Mouse (Mus musculus) midbrain, embryonic 13.5 days (tissue): ENCODE results near the gene Zfp69. TPM values are rescaled to one million over a fixed set of nuclear protein-coding genes. Genes with fewer than 3 reads are reported as not detected.

ENCODE experiments used
- ATAC-seq: fragments of 200-750 bp; cut with Nextera tagmentation; 2 replicates; pipeline ENCODE4 v1.8.0; 2017; ENCODE audit warnings: mild to moderate bottlenecking, moderate TSS enrichment, moderate library complexity
- H3K27ac ChIP-seq: fragments of 300-500 bp; sonication (generic); 2 replicates; pipeline ENCODE4 v1.5.1; 2015; ENCODE audit warnings: inconsistent platforms, mild to moderate bottlenecking, moderate library complexity
- H3K27me3 ChIP-seq: fragments of 300-500 bp; sonication (generic); 2 replicates; pipeline ENCODE4 v1.6.1; 2015; ENCODE audit warnings: mild to moderate bottlenecking, inconsistent platforms
- H3K36me3 ChIP-seq: fragments of 300-500 bp; sonication (generic); 2 replicates; pipeline ENCODE4 v1.6.1; 2015; ENCODE audit warnings: mild to moderate bottlenecking, inconsistent platforms
- H3K4me1 ChIP-seq: fragments of 300-500 bp; sonication (generic); replicated peaks from 2 replicates; pipeline ENCODE4 v1.6.1; 2015; ENCODE audit warnings: inconsistent platforms
- H3K4me2 ChIP-seq: fragments of 300-500 bp; sonication (generic); replicated peaks from 2 replicates; pipeline ENCODE4 v1.6.1; 2015; ENCODE audit warnings: moderate library complexity, mild to moderate bottlenecking, inconsistent platforms
- H3K4me3 ChIP-seq: fragments of 300-500 bp; sonication (generic); replicated peaks from 2 replicates; pipeline ENCODE4 v1.5.1; 2015; ENCODE audit warnings: mild to moderate bottlenecking, inconsistent platforms
- H3K9ac ChIP-seq: fragments of 300-500 bp; sonication (generic); replicated peaks from 2 replicates; pipeline ENCODE4 v1.6.1; 2015; ENCODE audit warnings: mild to moderate bottlenecking, inconsistent platforms
- H3K9me3 ChIP-seq: fragments of 300-500 bp; sonication (generic); 2 replicates; pipeline ENCODE4 v1.6.1; 2016; ENCODE audit warnings: mild to moderate bottlenecking, inconsistent platforms
- WGBS: fragments of 180-500 bp; shearing (Covaris S2); methylation state at CpG from one replicate; pipeline ENCODE4 v1.1.7; 2015; 5-methylcytosine and 5-hydroxymethylcytosine counted together
- polyA plus RNA-seq: library from polyadenylated mRNA; unstranded; fragments of >200 nt; fragmentation: Nextera tagmentation; extraction: Ambion mirVana; gene quantifications from 2 replicates; pipeline ENCODE4 v1.2.1, GENCODE M21; 2015

Gene Zfp69
- polyA plus RNA-seq, 1 experiment from 2014 or later: 9.4 TPM

DNA sequence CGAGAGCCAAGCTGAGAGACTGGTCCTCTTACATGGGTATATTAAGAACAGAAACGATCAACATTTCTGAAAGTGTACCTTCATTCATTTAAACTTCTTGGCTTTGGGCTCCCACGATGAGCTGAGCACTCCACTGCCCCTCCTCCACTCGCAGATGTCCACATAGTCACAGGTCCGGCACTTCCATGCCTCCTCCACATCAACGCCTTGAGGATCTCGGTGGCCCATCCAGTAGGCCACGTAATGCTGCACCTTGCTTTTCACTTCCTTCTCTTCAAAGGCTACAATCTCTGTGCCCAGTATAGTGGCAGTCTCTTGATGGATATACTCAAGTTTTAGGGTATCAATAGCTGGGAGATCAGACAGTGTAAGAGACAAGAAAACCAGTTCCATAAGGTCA is 30.0 kb downstream of the Zfp69 start:
- no peak overlapping the region for H3K4me3 ChIP-seq
- ATAC-seq: no peak
- peaks cover 36% of the 10 kb centered on the region for H3K36me3 ChIP-seq
- 98% methylated on average over 8 of the region's 8 CpGs for WGBS
- H3K27me3 ChIP-seq: no peaks in the 10 kb centered on the region
- H3K9me3 ChIP-seq: peaks cover 13% of the 10 kb centered on the region
- no peak overlapping the region for H3K27ac ChIP-seq
- no peak overlapping the region for H3K9ac ChIP-seq
- no peak overlapping the region for H3K4me2 ChIP-seq
- H3K4me1 ChIP-seq: peaks cover 25% of the 10 kb centered on the region

DNA sequence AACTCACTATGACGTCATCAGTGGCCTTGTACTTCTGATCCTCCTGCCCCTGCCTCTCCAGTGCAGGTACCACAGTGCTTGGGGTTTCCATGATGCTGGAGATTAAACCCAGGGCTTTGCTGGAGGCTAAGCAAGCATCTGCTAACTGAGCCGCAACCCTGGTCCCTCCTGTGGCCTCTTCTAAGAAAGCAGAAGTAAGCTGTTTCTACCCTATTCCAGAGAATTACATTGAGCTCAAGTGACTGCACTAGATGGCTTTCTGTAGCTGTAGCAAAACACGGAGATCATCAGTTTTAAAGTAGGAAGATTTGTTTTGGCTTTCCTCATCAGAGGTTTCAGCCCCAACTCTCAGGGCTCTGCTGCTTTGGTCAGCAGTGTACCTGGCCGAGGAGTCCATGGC is 37.0 kb downstream of the Zfp69 start:
- ATAC-seq: no peak
- WGBS: 66% methylated on average over 4 of the region's 4 CpGs
- peaks cover 3% of the 10 kb centered on the region for H3K36me3 ChIP-seq

DNA sequence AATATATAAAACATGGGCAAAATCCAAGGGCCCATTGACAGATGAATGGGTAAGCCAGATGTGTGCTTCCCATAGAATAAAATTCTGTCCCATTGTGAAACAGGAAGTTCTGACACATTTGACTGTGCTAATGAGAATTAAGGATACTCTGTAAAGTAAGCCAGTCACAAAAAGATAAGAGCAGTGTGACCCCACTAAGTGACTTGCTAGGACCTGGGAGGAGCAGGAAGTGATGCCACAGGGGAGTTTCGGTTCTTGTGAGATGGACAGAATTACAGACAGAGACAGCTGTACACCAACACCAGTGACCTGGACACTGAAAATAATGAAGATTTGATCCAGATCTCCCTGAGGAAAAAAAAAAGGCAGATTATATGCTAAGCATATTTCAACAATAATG is 37.6 kb downstream of the Zfp69 start:
- peaks cover 2% of the 10 kb centered on the region; the same call in 1 of the 2 replicates for H3K27me3 ChIP-seq
- H3K9me3 ChIP-seq: no peaks in the 10 kb centered on the region
- no peak for ATAC-seq
- H3K9ac ChIP-seq: no peak overlapping the region
- no peak overlapping the region for H3K4me3 ChIP-seq
- no peaks in the 10 kb centered on the region for H3K4me1 ChIP-seq
- no peaks in the 10 kb centered on the region for H3K36me3 ChIP-seq
- 80% methylated on average over 1 of the region's 1 CpGs for WGBS
- no peak overlapping the region for H3K4me2 ChIP-seq
- no peak overlapping the region for H3K27ac ChIP-seq

More for the DNA sequence above, 37.0 kb downstream of the Zfp69 start:
- H3K4me2 ChIP-seq: no peak overlapping the region
- H3K4me3 ChIP-seq: no peak overlapping the region
- H3K27ac ChIP-seq: no peak overlapping the region
- peaks cover 2% of the 10 kb centered on the region; the same call in 1 of the 2 replicates for H3K27me3 ChIP-seq
- no peaks in the 10 kb centered on the region for H3K4me1 ChIP-seq
- no peaks in the 10 kb centered on the region for H3K9me3 ChIP-seq
- H3K9ac ChIP-seq: no peak overlapping the region

DNA sequence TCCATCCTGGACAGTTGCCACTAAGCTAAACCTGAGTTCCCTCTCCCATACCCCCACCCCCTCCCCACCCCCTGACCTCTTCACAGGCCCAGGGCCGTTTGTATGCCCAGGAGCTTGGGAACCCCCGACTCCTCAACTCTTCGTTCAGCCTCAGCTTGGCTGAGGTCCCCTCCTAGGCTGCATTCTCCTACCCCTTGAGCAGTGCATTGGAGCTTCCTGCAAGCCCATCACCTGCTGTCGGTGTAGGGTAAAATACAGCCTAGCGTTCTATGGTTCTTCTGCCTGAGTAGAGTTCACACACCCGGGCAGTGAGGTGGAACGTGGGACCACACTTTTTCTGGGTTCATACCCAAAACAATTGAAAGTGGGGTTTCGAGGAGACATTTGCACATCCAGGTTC is 38.1 kb downstream of the Zfp69 start:
- H3K27me3 ChIP-seq: peaks cover 2% of the 10 kb centered on the region; the same call in 1 of the 2 replicates
- H3K4me2 ChIP-seq: no peak overlapping the region
- H3K36me3 ChIP-seq: no peaks in the 10 kb centered on the region
- H3K9ac ChIP-seq: no peak overlapping the region
- no peak overlapping the region for H3K4me3 ChIP-seq
- no peak for ATAC-seq
- 67% methylated on average over 8 of the region's 8 CpGs for WGBS
- no peak overlapping the region for H3K27ac ChIP-seq
- H3K9me3 ChIP-seq: no peaks in the 10 kb centered on the region
- H3K4me1 ChIP-seq: no peaks in the 10 kb centered on the region

DNA sequence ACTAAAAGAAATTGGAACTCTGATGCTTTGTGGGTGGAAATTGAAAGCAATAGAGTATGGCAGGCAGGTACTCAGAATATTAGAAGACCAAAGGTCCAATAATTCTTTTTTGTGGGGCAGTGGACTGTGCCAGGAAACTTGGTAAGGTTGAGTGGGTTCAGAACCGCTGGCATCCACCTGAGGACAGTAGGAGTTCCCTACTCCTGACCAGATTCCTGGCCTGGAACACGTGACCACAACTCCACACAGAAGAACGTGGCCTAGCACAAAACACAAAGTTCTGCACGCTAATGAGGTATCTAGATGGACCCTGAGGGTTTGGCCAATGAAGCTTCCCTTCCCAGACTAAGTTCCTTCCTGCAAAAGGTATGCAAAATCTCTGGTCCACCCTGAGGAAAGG is 38.6 kb downstream of the Zfp69 start:
- Histone ChIP-seq H3K27ac (no peak overlapping the region), H3K9me3 (no peaks in the 10 kb centered on the region), H3K4me3 (no peak overlapping the region), H3K9ac (no peak overlapping the region), H3K27me3 (peaks cover 2% of the 10 kb centered on the region; the same call in 1 of the 2 replicates), H3K4me2 (no peak overlapping the region), H3K4me1 (no peaks in the 10 kb centered on the region), H3K36me3 (no peaks in the 10 kb centered on the region)
- no peak for ATAC-seq
- 61% methylated on average over 4 of the region's 4 CpGs for WGBS

DNA sequence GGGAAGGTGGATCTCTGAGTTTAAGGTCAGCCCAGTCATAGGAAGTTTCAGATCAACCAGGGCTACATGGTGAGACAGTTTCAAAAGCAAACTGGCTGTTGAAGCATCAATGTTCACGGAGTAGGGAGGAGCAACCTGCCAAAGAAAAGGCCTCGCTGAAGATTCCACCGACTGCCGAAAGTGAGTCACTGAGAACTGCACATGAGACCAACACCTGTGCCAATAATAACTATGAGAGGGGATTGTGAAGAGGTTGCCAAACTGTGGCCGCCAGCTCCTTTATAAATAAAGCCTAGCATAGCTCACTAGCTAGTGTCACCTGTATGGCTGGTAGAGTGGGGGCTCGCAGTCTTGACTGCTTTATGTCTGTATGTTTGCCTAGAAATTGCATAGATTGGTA is 40.4 kb downstream of the Zfp69 start:
- Histone ChIP-seq H3K36me3 (no peaks in the 10 kb centered on the region), H3K9me3 (no peaks in the 10 kb centered on the region), H3K27ac (no peak overlapping the region), H3K4me1 (no peaks in the 10 kb centered on the region), H3K4me3 (no peak overlapping the region), H3K4me2 (no peak overlapping the region), H3K9ac (no peak overlapping the region), H3K27me3 (peaks cover 2% of the 10 kb centered on the region; the same call in 1 of the 2 replicates)
- no peak for ATAC-seq
- 81% methylated on average over 6 of the region's 6 CpGs for WGBS

DNA sequence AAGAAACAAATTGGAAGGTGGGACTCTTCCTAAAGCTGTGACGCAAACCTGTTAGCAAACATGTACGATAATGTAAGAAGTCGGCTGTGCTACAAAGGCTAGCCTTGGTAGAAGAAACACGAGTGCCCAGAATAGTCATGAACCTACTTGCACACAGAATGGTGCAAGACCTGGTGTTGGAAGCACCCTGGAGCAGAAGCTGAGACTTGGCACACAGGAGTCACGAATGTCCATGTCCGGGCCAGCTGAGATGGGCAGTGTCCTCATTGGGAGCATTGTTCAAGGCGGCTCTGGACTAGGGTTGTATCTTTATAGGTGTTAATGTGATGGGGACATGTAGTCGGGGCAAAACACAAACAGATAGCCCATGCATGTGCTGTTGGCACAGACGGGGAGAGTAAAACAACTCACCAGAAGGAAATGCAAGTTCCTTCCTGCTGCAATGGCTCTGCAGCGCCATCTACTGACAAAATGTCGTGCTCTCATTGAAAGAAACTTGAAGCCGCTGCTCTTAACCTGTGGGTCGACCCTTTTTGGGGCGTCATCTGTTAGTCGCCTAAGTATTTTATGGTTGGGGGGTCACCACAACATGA is 41.8 kb downstream of the Zfp69 start:
- no peaks in the 10 kb centered on the region for H3K36me3 ChIP-seq
- no peaks in the 10 kb centered on the region for H3K9me3 ChIP-seq
- no peak overlapping the region for H3K4me2 ChIP-seq
- H3K9ac ChIP-seq: no peak overlapping the region
- H3K4me1 ChIP-seq: no peaks in the 10 kb centered on the region
- peaks cover 2% of the 10 kb centered on the region; the same call in 1 of the 2 replicates for H3K27me3 ChIP-seq
- H3K4me3 ChIP-seq: no peak overlapping the region
- WGBS: 31% methylated on average over 15 of the region's 15 CpGs
- ATAC-seq: 0 out of 2 replicates have a peak, but pooled peaks have one; percentile 50
- H3K27ac ChIP-seq: no peak overlapping the region

DNA sequence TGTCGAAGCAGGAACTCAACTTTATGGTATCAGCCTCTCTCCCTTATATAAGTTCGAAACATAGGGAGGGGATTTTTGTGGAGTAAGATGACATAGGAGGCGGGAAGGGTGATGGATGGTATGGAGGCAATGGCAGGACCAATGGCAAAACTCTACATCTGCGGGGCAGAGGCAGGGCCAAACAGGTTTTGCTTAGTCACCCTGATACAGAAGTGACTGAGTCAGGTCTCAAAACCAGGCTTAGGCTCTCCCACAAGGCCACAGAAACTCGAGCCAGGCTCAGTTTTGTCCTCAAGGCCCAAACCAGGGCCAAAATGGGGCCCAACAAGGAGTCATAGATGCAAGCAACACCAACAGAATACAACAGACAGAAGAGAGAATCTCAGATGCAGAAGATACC is 45.9 kb downstream of the Zfp69 start:
- 74% methylated on average over 5 of the region's 5 CpGs for WGBS
- Histone ChIP-seq H3K36me3 (no peaks in the 10 kb centered on the region), H3K4me2 (no peak overlapping the region), H3K27me3 (no peaks in the 10 kb centered on the region), H3K27ac (no peak overlapping the region), H3K9me3 (no peaks in the 10 kb centered on the region), H3K4me3 (no peak overlapping the region), H3K9ac (no peak overlapping the region), H3K4me1 (no peaks in the 10 kb centered on the region)
- no peak for ATAC-seq

DNA sequence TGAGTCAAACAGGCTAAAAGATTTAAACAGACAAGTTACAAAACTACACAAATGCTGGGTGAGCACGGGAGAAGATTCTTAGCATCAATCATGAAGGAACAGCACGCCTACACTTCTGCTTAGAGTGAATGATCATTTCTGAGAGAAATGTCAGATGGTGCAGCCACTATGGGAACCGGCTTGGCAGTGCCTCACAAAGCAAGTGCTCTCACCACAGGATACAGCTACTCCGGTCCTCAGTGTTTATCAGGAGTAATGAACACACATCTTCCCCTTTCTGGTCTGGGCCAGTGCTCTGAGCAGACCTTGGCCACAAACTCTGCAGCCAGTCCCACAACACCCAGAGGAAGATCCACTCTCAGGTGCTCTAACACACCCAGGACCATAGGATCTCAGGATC is 47.0 kb downstream of the Zfp69 start:
- H3K4me3 ChIP-seq: no peak overlapping the region
- no peaks in the 10 kb centered on the region for H3K27me3 ChIP-seq
- no peaks in the 10 kb centered on the region for H3K36me3 ChIP-seq
- ATAC-seq: no peak
- no peak overlapping the region for H3K4me2 ChIP-seq
- H3K4me1 ChIP-seq: no peaks in the 10 kb centered on the region
- H3K9me3 ChIP-seq: no peaks in the 10 kb centered on the region
- WGBS: 77% methylated on average over 4 of the region's 4 CpGs
- H3K9ac ChIP-seq: no peak overlapping the region
- no peak overlapping the region for H3K27ac ChIP-seq

DNA sequence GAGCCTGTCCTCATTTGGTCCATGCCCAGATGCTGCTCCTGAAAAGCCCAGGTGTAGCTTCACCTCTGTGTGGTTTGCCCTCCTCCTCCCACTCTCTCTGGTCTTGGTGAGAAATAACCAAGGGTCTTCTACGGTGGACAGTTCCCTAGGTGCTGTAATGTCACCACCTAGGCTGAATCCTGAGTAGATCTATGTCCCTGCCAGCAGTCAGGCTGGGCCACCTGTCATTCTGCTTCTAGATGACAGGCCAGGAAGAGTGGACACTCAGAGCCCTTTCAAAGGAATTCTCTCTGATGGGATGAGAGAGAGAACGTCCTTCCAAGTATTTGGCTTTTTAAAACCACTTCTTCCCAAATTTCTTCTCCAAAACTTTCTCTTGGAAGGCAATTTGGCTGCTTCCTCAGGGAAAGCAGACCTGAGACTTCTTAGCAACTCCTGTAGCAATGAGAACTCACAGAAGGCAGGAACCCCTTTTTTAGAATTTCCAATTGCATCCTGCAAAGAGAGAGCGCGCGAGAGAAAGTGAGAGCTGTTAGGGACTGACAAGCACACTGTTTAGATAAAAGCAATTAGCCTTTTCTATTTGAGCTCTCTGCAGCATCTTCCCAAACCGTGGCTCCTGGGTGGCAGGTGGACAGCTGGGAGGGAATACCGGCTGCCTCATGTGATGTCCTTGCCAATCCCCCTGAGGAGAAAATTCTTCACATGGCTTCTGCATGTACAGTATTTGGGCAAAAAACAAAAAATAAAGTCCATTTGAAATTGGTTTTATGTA is 55.5 kb downstream of the Zfp69 start:
- 81% methylated on average over 7 of the region's 7 CpGs for WGBS
- H3K27ac ChIP-seq: no peak overlapping the region
- no peaks in the 10 kb centered on the region for H3K36me3 ChIP-seq
- no peak overlapping the region for H3K9ac ChIP-seq
- no peak overlapping the region for H3K4me2 ChIP-seq
- H3K4me3 ChIP-seq: no peak overlapping the region
- H3K27me3 ChIP-seq: 0 out of 2 replicates have a peak, but pooled peaks cover 9% of the 10 kb centered on the region
- no peak for ATAC-seq
- peaks cover 5% of the 10 kb centered on the region for H3K4me1 ChIP-seq
- H3K9me3 ChIP-seq: no peaks in the 10 kb centered on the region

DNA sequence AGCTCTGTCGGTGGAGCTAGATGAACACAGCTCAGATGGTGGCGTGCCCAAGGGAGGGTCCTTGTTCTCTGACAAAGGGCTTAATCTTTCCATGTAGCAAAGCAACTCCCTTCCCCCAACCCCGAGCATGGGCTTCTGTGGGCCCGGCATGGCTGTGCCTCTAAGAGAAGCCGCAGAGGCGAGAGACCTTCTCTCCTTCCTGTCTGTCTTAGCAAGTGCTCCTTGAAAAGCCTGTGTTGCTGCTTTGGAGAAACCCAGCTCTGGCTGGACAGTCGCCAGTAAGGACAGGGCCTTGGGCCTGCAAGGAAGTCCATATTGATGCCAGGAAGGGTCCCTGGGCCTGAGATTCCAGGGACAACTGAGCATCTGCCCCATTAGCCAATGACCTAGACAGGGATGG is 56.3 kb downstream of the Zfp69 start:
- no peak for ATAC-seq
- Histone ChIP-seq H3K27ac (no peak overlapping the region), H3K4me3 (no peak overlapping the region), H3K36me3 (no peaks in the 10 kb centered on the region), H3K27me3 (0 out of 2 replicates have a peak, but pooled peaks cover 9% of the 10 kb centered on the region), H3K4me1 (peaks cover 11% of the 10 kb centered on the region), H3K9ac (no peak overlapping the region), H3K9me3 (no peaks in the 10 kb centered on the region), H3K4me2 (no peak overlapping the region)
- 60% methylated on average over 7 of the region's 7 CpGs for WGBS

DNA sequence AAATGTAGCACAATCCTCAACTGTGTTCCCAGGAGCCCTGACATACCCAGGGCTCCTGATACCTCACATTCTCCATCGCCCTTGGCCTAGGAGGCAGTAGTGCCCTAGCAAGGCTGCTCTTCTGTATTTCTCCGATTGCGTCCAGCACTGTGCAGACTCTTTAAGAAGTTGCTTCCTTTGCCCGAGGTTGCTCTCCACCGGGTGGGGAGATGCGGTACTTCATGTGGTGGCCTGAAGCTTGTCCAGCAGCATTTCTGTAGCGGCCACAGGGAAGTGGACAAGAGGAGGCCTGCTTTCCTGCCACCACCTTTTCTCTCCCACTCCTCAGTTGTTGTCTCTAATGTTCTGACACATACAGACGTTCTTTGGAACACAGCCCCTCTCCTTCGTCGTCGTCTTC is 56.9 kb downstream of the Zfp69 start:
- H3K27me3 ChIP-seq: 0 out of 2 replicates have a peak, but pooled peaks cover 9% of the 10 kb centered on the region
- no peak overlapping the region for H3K4me2 ChIP-seq
- no peaks in the 10 kb centered on the region for H3K36me3 ChIP-seq
- no peak overlapping the region for H3K9ac ChIP-seq
- H3K27ac ChIP-seq: no peak overlapping the region
- H3K4me1 ChIP-seq: peaks cover 12% of the 10 kb centered on the region
- no peak overlapping the region for H3K4me3 ChIP-seq
- 82% methylated on average over 11 of the region's 11 CpGs for WGBS
- ATAC-seq: no peak
- no peaks in the 10 kb centered on the region for H3K9me3 ChIP-seq
